Mouse (Mus musculus) lung, postnatal 0 days (tissue): ENCODE measurements around the gene Ankar.

Source experiments
- CTCF ChIP-seq: IDR thresholded peaks from 2 replicates; pipeline ENCODE4 v1.5.1; 2016; ENCODE audit warnings: antibody characterized with exemption, mild to moderate bottlenecking
- EP300 ChIP-seq: IDR thresholded peaks from 2 replicates; pipeline ENCODE4 v1.6.1; 2016; ENCODE audit warnings: antibody characterized with exemption, mild to moderate bottlenecking, control low read depth

DNA sequence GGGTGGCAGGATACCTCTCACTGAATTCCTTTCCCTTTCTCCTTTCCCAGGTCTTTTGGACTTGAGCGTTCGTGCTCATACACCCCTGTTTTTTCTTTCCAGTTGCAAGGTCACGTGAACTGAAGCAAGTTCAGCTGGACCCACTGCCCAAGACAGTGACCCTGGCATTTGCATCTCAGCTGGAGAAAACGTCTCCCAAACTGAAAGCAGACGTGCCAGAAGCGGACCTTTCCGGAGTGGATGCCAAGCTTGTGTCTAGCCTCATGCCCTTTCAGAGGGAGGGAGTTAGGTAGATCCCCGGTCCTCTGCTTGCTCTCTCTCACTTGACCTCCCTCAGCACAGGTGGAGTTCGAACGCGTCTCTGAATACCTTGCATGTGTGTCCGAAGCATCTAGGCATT is 104.7 kb downstream of the Ankar start:
- no peak for TF ChIP-seq CTCF
- TF ChIP-seq EP300, result no peak
